Mouse (Mus musculus) liver, embryonic 11.5 days (tissue): Measurements from ENCODE around the gene Ezr. TPM values are rescaled to one million over a fixed set of nuclear protein-coding genes. Genes with fewer than 3 reads are reported as not detected.

Experiments
- ATAC-seq: fragments of 200-750 bp; cut with Nextera tagmentation; replicated peaks from 2 replicates; pipeline ENCODE4 v1.8.0; 2017; ENCODE audit warnings: moderate number of reproducible peaks, mild to moderate bottlenecking, moderate TSS enrichment, moderate library complexity; ENCODE audit not compliant: low FRiP score
- DNase-seq: peaks from one replicate; pipeline ENCODE4 v3.0.0-alpha.2; 2017; ENCODE audit warnings: low spot score
- H3K27ac ChIP-seq: fragments of 300-500 bp; sonication (generic); 2 replicates; pipeline ENCODE4 v1.5.1; 2014; ENCODE audit warnings: mild to moderate bottlenecking, low read depth, low read length, control low read depth
- H3K27me3 ChIP-seq: fragments of 300-500 bp; sonication (generic); replicated peaks from 2 replicates; pipeline ENCODE4 v1.6.1; 2014; ENCODE audit warnings: low read length, mixed read lengths; ENCODE audit not compliant: control insufficient read depth, insufficient read depth
- H3K36me3 ChIP-seq: fragments of 300-500 bp; sonication (generic); 2 replicates; pipeline ENCODE4 v1.6.1; 2014; ENCODE audit warnings: mild to moderate bottlenecking, low read length, moderate library complexity, mixed read lengths; ENCODE audit not compliant: control insufficient read depth, insufficient read depth
- H3K4me1 ChIP-seq: fragments of 300-500 bp; sonication (generic); replicated peaks from 2 replicates; pipeline ENCODE4 v1.6.1; 2014; ENCODE audit warnings: low read length, mixed read lengths; ENCODE audit not compliant: control insufficient read depth, insufficient read depth
- H3K4me2 ChIP-seq: fragments of 300-500 bp; sonication (generic); 2 replicates; pipeline ENCODE4 v1.6.1; 2014; ENCODE audit warnings: mild to moderate bottlenecking, control low read depth, moderate library complexity
- H3K4me3 ChIP-seq: fragments of 300-500 bp; sonication (generic); 2 replicates; pipeline ENCODE4 v1.5.1; 2014; ENCODE audit warnings: low read depth, low read length, control low read depth
- H3K9ac ChIP-seq: fragments of 300-500 bp; sonication (generic); 2 replicates; pipeline ENCODE4 v1.6.1; 2014; ENCODE audit warnings: low read depth, low read length, control low read depth
- H3K9me3 ChIP-seq: fragments of 300-500 bp; sonication (generic); 2 replicates; pipeline ENCODE4 v1.6.1; 2016; ENCODE audit warnings: low read length, inconsistent platforms, mixed read lengths; ENCODE audit not compliant: control insufficient read depth
- WGBS: fragments of 180-500 bp; shearing (Covaris S2); extraction: QIAGEN DNeasy Blood & Tissue Kit; methylation state at CpG from one replicate; pipeline ENCODE4 v1.1.7; 2014; 5-methylcytosine and 5-hydroxymethylcytosine counted together
- polyA plus RNA-seq: library from polyadenylated mRNA; unstranded; fragments of >200 nt; fragmentation: Nextera tagmentation; extraction: Ambion mirVana; gene quantifications from 2 replicates; pipeline ENCODE4 v1.2.1, GENCODE M21; 2014

Ezr gene
- polyA plus RNA-seq, 1 experiment from 2014 or later, result 96.2 TPM

DNA sequence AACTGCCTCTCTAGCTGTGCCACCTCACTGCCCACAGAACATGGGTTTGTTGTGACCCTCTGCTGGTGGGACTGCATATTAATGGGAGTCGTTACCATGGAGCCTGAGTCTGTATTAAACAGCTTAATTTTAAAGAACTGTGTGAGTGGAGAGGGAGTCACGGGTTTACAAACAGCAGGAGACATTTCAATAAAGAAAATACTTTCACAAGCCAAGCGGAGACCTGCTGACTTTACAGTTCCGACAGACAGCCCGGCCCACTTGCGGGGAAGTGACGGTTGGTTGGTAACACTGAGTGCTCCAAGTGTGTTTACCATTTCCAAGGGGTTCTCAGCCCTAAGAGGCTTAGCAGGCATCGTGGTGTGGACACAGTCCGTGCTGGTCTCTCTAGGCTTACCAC lies 36.6 kb downstream of the Ezr start:
- Histone ChIP-seq H3K4me2 (no peak overlapping the region), H3K4me3 (no peak overlapping the region), H3K9ac (no peak overlapping the region), H3K27me3 (no peaks in the 10 kb centered on the region), H3K4me1 (peaks cover 8% of the 10 kb centered on the region), H3K27ac (no peak overlapping the region), H3K9me3 (no peaks in the 10 kb centered on the region), H3K36me3 (peaks cover 29% of the 10 kb centered on the region)
- ATAC-seq (no peak), DNase-seq (no peak)
- 84% methylated on average over 9 of the region's 9 CpGs for WGBS

- H3K4me1 ChIP-seq, result peaks cover 8% of the 10 kb centered on the region
- no peak for ATAC-seq
- 90% methylated on average over 5 of the region's 5 CpGs for WGBS
- no peak overlapping the region for H3K4me2 ChIP-seq
- no peak overlapping the region for H3K27ac ChIP-seq
- H3K36me3 ChIP-seq, result peaks cover 28% of the 10 kb centered on the region
- DNase-seq, result no peak
- no peaks in the 10 kb centered on the region for H3K9me3 ChIP-seq
- H3K27me3 ChIP-seq, result no peaks in the 10 kb centered on the region
- no peak overlapping the region for H3K4me3 ChIP-seq
- H3K9ac ChIP-seq, result no peak overlapping the region
Measured at GRCm38 (mm10) chr17:6745503-6745902, 37.1 kb downstream of the Ezr start.

DNA sequence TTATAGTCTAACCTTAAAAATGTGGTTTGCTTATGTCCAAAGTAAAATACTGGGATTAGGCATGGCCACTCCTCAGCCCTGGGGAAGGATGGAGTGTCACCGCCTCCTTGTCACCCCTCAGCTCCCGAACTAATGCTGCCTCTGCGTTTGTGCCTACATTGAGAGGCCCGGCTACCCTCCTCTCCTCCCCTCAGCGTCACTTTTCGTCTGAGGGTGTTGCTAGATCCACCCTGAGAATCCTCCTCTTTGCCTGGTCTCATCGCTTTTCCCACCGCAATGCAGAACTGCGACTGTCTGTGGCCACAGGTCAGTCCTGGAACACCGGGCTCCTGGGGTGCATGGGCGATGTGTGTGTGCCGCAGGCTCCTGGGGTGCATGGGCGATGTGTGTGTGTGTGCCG lies 37.7 kb downstream of the Ezr start:
- Histone ChIP-seq H3K27me3 (no peaks in the 10 kb centered on the region), H3K9me3 (no peaks in the 10 kb centered on the region), H3K4me3 (no peak overlapping the region), H3K4me2 (no peak overlapping the region), H3K9ac (no peak overlapping the region), H3K27ac (no peak overlapping the region), H3K4me1 (peaks cover 8% of the 10 kb centered on the region), H3K36me3 (peaks cover 34% of the 10 kb centered on the region)
- ATAC-seq, result no peak
- WGBS, result 91% methylated on average over 14 of the region's 14 CpGs
- no peak for DNase-seq

DNA sequence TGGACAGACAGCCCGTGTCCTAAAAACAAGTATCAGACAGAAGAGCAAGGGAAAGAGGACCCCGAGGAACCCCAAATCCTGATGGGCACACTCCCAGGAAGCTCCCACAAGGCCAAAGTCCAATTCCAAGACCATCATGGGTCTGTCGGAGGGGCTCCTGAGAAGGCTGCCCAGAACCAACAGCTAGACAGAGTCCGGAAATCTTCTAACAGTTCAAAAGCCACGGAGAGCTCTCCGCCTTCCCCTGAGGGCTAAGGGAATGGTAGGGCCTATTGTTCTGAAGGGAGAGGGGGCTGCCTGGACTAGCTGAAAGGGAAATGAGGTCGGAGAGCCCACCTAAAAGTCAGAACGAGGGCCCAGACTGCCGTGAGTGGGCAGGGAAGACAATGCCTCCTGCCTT lies 38.2 kb downstream of the Ezr start:
- Histone ChIP-seq H3K27ac (no peak overlapping the region), H3K27me3 (no peaks in the 10 kb centered on the region), H3K4me2 (no peak overlapping the region), H3K9me3 (no peaks in the 10 kb centered on the region), H3K4me1 (peaks cover 8% of the 10 kb centered on the region), H3K4me3 (no peak overlapping the region), H3K9ac (no peak overlapping the region), H3K36me3 (peaks cover 37% of the 10 kb centered on the region)
- 60% methylated on average over 9 of the region's 9 CpGs for WGBS
- ATAC-seq, result no peak
- DNase-seq, result no peak

GRCm38 (mm10) chr17:6743787-6744239 lies 38.8 kb downstream of the Ezr start:
- Histone ChIP-seq H3K9me3 (no peaks in the 10 kb centered on the region), H3K27me3 (no peaks in the 10 kb centered on the region), H3K4me3 (no peak overlapping the region), H3K36me3 (peaks cover 42% of the 10 kb centered on the region), H3K9ac (no peak overlapping the region), H3K4me2 (no peak overlapping the region), H3K4me1 (peaks cover 8% of the 10 kb centered on the region), H3K27ac (no peak overlapping the region)
- no peak for ATAC-seq
- no peak for DNase-seq
- 51% methylated on average over 11 of the region's 11 CpGs for WGBS

DNA sequence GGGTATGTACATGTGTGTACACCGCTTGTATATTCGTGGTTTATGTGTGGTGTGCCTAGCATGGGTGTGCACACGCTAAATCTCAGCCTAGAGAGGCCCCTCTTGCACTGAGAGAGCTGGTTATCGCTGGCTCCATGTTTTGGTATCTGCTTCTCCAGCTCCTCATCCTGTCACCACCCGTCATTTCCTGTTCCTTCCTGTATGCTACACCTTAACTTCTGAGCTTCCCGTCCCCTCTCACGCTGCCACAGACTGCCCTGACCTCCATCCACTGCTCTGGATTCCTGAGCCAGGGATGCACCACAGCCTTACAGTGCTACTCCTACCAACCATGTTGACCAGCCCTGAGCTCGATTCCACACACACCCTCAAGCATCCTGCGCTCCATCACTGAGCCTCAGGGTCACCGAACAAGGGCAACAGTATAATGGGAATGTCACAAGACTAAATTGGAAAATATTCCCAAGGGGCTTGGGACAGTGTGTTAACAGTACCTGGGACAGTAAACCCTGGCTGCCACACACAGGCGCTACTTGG lies 39.5 kb downstream of the Ezr start:
- H3K27ac ChIP-seq, result no peak overlapping the region
- 66% methylated on average over 11 of the region's 11 CpGs for WGBS
- no peaks in the 10 kb centered on the region for H3K9me3 ChIP-seq
- H3K4me2 ChIP-seq, result no peak overlapping the region
- no peaks in the 10 kb centered on the region for H3K27me3 ChIP-seq
- no peak; the same call in 1 of the 2 replicates for ATAC-seq
- DNase-seq, result no peak
- H3K4me3 ChIP-seq, result no peak overlapping the region
- peaks cover 40% of the 10 kb centered on the region for H3K36me3 ChIP-seq
- H3K9ac ChIP-seq, result no peak overlapping the region
- H3K4me1 ChIP-seq, result peaks cover 8% of the 10 kb centered on the region

GRCm38 (mm10) chr17:6742083-6743038 lies 40.2 kb downstream of the Ezr start:
- Histone ChIP-seq H3K4me2 (no peak overlapping the region), H3K27ac (no peak overlapping the region), H3K4me1 (peaks cover 8% of the 10 kb centered on the region), H3K36me3 (peaks cover 40% of the 10 kb centered on the region), H3K4me3 (no peak overlapping the region), H3K9ac (no peak overlapping the region), H3K27me3 (no peaks in the 10 kb centered on the region), H3K9me3 (no peaks in the 10 kb centered on the region)
- 73% methylated on average over 33 of the region's 33 CpGs for WGBS
- DNase-seq (no peak), ATAC-seq (no peak)

DNA sequence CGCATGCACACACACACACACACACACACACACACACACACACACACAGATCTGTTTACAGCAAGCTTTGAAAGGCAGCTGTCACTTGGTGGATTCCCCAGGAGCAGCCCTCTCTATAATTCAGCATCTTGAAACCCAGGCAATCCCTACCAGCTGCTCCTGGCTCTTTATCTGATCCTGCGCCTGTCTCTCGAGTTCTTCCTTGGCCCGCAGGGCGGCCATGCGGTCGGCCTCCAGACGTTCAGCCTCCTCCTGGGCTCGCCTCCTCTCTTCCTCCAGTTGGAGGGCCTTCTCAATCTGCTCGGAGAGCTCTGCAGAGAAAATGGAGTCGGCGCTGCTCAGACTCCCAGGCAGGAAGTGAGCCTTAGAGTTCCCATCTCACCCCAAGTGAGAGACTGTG lies 41.3 kb downstream of the Ezr start:
- H3K36me3 ChIP-seq, result peaks cover 36% of the 10 kb centered on the region
- 84% methylated on average over 12 of the region's 12 CpGs for WGBS
- no peak overlapping the region for H3K4me2 ChIP-seq
- no peak overlapping the region for H3K4me3 ChIP-seq
- no peaks in the 10 kb centered on the region for H3K9me3 ChIP-seq
- no peak overlapping the region for H3K9ac ChIP-seq
- DNase-seq (no peak), ATAC-seq (no peak)
- H3K4me1 ChIP-seq, result peaks cover 8% of the 10 kb centered on the region
- no peaks in the 10 kb centered on the region for H3K27me3 ChIP-seq
- H3K27ac ChIP-seq, result no peak overlapping the region
